Mouse (Mus musculus) intestine, embryonic 15.5 days (tissue): ENCODE results near the gene Ppfia4. TPM values are rescaled to one million over a fixed set of nuclear protein-coding genes. Genes with fewer than 3 reads are reported as not detected.

Experiments
- ATAC-seq: fragments of 200-750 bp; cut with Nextera tagmentation; 2 replicates; pipeline ENCODE4 v1.8.0; 2017; ENCODE audit warnings: moderate TSS enrichment, moderate library complexity
- H3K27ac ChIP-seq: fragments of 300-500 bp; sonication (generic); 2 replicates; pipeline ENCODE4 v1.5.1; 2015; ENCODE audit warnings: mild to moderate bottlenecking, inconsistent platforms
- H3K27me3 ChIP-seq: fragments of 300-500 bp; sonication (generic); replicated peaks from 2 replicates; pipeline ENCODE4 v1.6.1; 2015; ENCODE audit warnings: inconsistent platforms
- H3K36me3 ChIP-seq: fragments of 300-500 bp; sonication (generic); 2 replicates; pipeline ENCODE4 v1.6.1; 2015; ENCODE audit warnings: inconsistent platforms
- H3K4me1 ChIP-seq: fragments of 300-500 bp; sonication (generic); replicated peaks from 2 replicates; pipeline ENCODE4 v1.6.1; 2015; ENCODE audit warnings: inconsistent platforms
- H3K4me2 ChIP-seq: fragments of 300-500 bp; sonication (generic); replicated peaks from 2 replicates; pipeline ENCODE4 v1.6.1; 2015; ENCODE audit warnings: mild to moderate bottlenecking, inconsistent platforms
- H3K4me3 ChIP-seq: fragments of 300-500 bp; sonication (generic); replicated peaks from 2 replicates; pipeline ENCODE4 v1.5.1; 2015; ENCODE audit warnings: inconsistent platforms
- H3K9ac ChIP-seq: fragments of 300-500 bp; sonication (generic); 2 replicates; pipeline ENCODE4 v1.6.1; 2015; ENCODE audit warnings: inconsistent platforms
- H3K9me3 ChIP-seq: fragments of 300-500 bp; sonication (generic); 2 replicates; pipeline ENCODE4 v1.6.1; 2016; ENCODE audit warnings: inconsistent platforms
- WGBS: fragments of 180-500 bp; shearing (Covaris S2); methylation state at CpG from one replicate; pipeline ENCODE4 v1.1.7; 2015; 5-methylcytosine and 5-hydroxymethylcytosine counted together
- polyA plus RNA-seq: library from polyadenylated mRNA; unstranded; fragments of >200 nt; fragmentation: Nextera tagmentation; extraction: Ambion mirVana; gene quantifications from 2 replicates; pipeline ENCODE4 v1.2.1, GENCODE M21; 2015

The Ppfia4 gene
- polyA plus RNA-seq, 1 experiment from 2014 or later: 3.9 TPM

GRCm38 (mm10) chr1:134347791-134348190, 15.1 kb upstream of the Ppfia4 start:
- Histone ChIP-seq H3K36me3 (peaks cover 31% of the 10 kb centered on the region), H3K9ac (no peak overlapping the region), H3K4me2 (no peak overlapping the region), H3K4me1 (peaks cover 15% of the 10 kb centered on the region; the same call in 1 of the 2 replicates), H3K4me3 (no peak overlapping the region), H3K9me3 (no peaks in the 10 kb centered on the region), H3K27me3 (no peaks in the 10 kb centered on the region), H3K27ac (no peak overlapping the region)
- ATAC-seq: no peak
- WGBS: 86% methylated on average over 9 of the region's 9 CpGs

GRCm38 (mm10) chr1:134345075-134345474, 12.3 kb upstream of the Ppfia4 start:
- H3K36me3 ChIP-seq: peaks cover 13% of the 10 kb centered on the region; the same call in 1 of the 2 replicates
- H3K4me3 ChIP-seq: peak overlapping the region; percentile 52; the same call in 1 of the 2 replicates
- ATAC-seq: no peak
- peak overlapping the region; percentile 94 for H3K4me2 ChIP-seq
- H3K27ac ChIP-seq: no peak overlapping the region
- H3K9me3 ChIP-seq: no peaks in the 10 kb centered on the region
- H3K27me3 ChIP-seq: no peaks in the 10 kb centered on the region
- no peak overlapping the region for H3K9ac ChIP-seq
- H3K4me1 ChIP-seq: peaks cover 15% of the 10 kb centered on the region; the same call in 1 of the 2 replicates
- 77% methylated on average over 4 of the region's 4 CpGs for WGBS

GRCm38 (mm10) chr1:134344005-134344950, 11.6 kb upstream of the Ppfia4 start:
- Histone ChIP-seq H3K9ac (peak overlapping the region; percentile 53), H3K27ac (no peak overlapping the region), H3K9me3 (no peaks in the 10 kb centered on the region), H3K36me3 (peaks cover 13% of the 10 kb centered on the region; the same call in 1 of the 2 replicates), H3K4me1 (peaks cover 15% of the 10 kb centered on the region; the same call in 1 of the 2 replicates), H3K4me3 (peak overlapping the region; percentile 52), H3K4me2 (peak overlapping the region; percentile 94), H3K27me3 (no peaks in the 10 kb centered on the region)
- WGBS: 1% methylated on average over 53 of the region's 54 CpGs
- ATAC-seq: peak; percentile 97

- Histone ChIP-seq H3K4me2 (peak overlapping the region; percentile 94), H3K27me3 (no peaks in the 10 kb centered on the region), H3K36me3 (peaks cover 13% of the 10 kb centered on the region; the same call in 1 of the 2 replicates), H3K4me3 (peak overlapping the region; percentile 52), H3K9ac (no peak overlapping the region), H3K27ac (no peak overlapping the region), H3K4me1 (peaks cover 15% of the 10 kb centered on the region; the same call in 1 of the 2 replicates), H3K9me3 (no peaks in the 10 kb centered on the region)
- WGBS: 23% methylated on average over 2 of the region's 2 CpGs
- ATAC-seq: no peak
These were observed 10.8 kb upstream of the Ppfia4 start for GRCm38 (mm10) chr1:134343567-134343966.

GRCm38 (mm10) chr1:134342781-134343310, 10.1 kb upstream of the Ppfia4 start:
- Histone ChIP-seq H3K36me3 (peaks cover 11% of the 10 kb centered on the region; the same call in 1 of the 2 replicates), H3K27ac (no peak overlapping the region), H3K4me2 (no peak overlapping the region), H3K9ac (no peak overlapping the region), H3K27me3 (no peaks in the 10 kb centered on the region), H3K9me3 (no peaks in the 10 kb centered on the region), H3K4me1 (peaks cover 15% of the 10 kb centered on the region; the same call in 1 of the 2 replicates), H3K4me3 (no peak overlapping the region)
- 72% methylated on average over 8 of the region's 8 CpGs for WGBS
- ATAC-seq: no peak

- Histone ChIP-seq H3K4me1 (peaks cover 15% of the 10 kb centered on the region; the same call in 1 of the 2 replicates), H3K27me3 (no peaks in the 10 kb centered on the region), H3K27ac (no peak overlapping the region), H3K4me2 (no peak overlapping the region), H3K4me3 (no peak overlapping the region), H3K9ac (no peak overlapping the region), H3K9me3 (no peaks in the 10 kb centered on the region), H3K36me3 (0 out of 2 replicates have a peak, but pooled peaks cover 9% of the 10 kb centered on the region)
- ATAC-seq: no peak
- 77% methylated on average over 2 of the region's 2 CpGs for WGBS
These were observed 9.5 kb upstream of the Ppfia4 start for GRCm38 (mm10) chr1:134342278-134342664.

GRCm38 (mm10) chr1:134341641-134342277, 9.0 kb upstream of the Ppfia4 start:
- H3K4me3 ChIP-seq: no peak overlapping the region
- H3K9me3 ChIP-seq: no peaks in the 10 kb centered on the region
- no peak for ATAC-seq
- no peak overlapping the region for H3K9ac ChIP-seq
- WGBS: 75% methylated on average over 5 of the region's 5 CpGs
- H3K4me1 ChIP-seq: peaks cover 15% of the 10 kb centered on the region; the same call in 1 of the 2 replicates
- H3K27ac ChIP-seq: no peak overlapping the region
- no peak overlapping the region for H3K4me2 ChIP-seq
- no peaks in the 10 kb centered on the region for H3K27me3 ChIP-seq
- H3K36me3 ChIP-seq: 0 out of 2 replicates have a peak, but pooled peaks cover 9% of the 10 kb centered on the region

- Histone ChIP-seq H3K27me3 (no peaks in the 10 kb centered on the region), H3K36me3 (no peaks in the 10 kb centered on the region), H3K27ac (no peak overlapping the region), H3K4me2 (no peak overlapping the region), H3K9me3 (no peaks in the 10 kb centered on the region), H3K9ac (no peak overlapping the region), H3K4me1 (peaks cover 14% of the 10 kb centered on the region; the same call in 1 of the 2 replicates), H3K4me3 (no peak overlapping the region)
- WGBS: 90% methylated on average over 18 of the region's 18 CpGs
- no peak for ATAC-seq
These were observed 7.3 kb upstream of the Ppfia4 start for GRCm38 (mm10) chr1:134339757-134340619.

- Histone ChIP-seq H3K36me3 (no peaks in the 10 kb centered on the region), H3K9me3 (no peaks in the 10 kb centered on the region), H3K27ac (no peak overlapping the region), H3K27me3 (no peaks in the 10 kb centered on the region), H3K9ac (no peak overlapping the region), H3K4me1 (peaks cover 6% of the 10 kb centered on the region; the same call in 1 of the 2 replicates), H3K4me2 (no peak overlapping the region), H3K4me3 (no peak overlapping the region)
- no peak for ATAC-seq
- WGBS: 90% methylated on average over 7 of the region's 7 CpGs
These were observed 6.4 kb upstream of the Ppfia4 start for GRCm38 (mm10) chr1:134339162-134339561.

- no peaks in the 10 kb centered on the region for H3K36me3 ChIP-seq
- peaks cover 9% of the 10 kb centered on the region for H3K4me1 ChIP-seq
- H3K9me3 ChIP-seq: no peaks in the 10 kb centered on the region
- no peak overlapping the region for H3K4me3 ChIP-seq
- 76% methylated on average over 11 of the region's 11 CpGs for WGBS
- H3K9ac ChIP-seq: no peak overlapping the region
- no peak for ATAC-seq
- no peaks in the 10 kb centered on the region for H3K27me3 ChIP-seq
- H3K27ac ChIP-seq: no peak overlapping the region
- no peak overlapping the region for H3K4me2 ChIP-seq
These were observed 4.4 kb upstream of the Ppfia4 start for GRCm38 (mm10) chr1:134336958-134337710.
